Mouse (Mus musculus) urinary bladder, adult 18-20 months (tissue): ENCODE measurements around the gene Rab12.

Source experiments
- DNase-seq, 2 experiments: peaks; one replicate each; pipeline ENCODE4 v3.0.0; 2022; ENCODE audit warnings: low spot score in 2 of 2, mixed read lengths in 2 of 2

Rab12 gene

DNA sequence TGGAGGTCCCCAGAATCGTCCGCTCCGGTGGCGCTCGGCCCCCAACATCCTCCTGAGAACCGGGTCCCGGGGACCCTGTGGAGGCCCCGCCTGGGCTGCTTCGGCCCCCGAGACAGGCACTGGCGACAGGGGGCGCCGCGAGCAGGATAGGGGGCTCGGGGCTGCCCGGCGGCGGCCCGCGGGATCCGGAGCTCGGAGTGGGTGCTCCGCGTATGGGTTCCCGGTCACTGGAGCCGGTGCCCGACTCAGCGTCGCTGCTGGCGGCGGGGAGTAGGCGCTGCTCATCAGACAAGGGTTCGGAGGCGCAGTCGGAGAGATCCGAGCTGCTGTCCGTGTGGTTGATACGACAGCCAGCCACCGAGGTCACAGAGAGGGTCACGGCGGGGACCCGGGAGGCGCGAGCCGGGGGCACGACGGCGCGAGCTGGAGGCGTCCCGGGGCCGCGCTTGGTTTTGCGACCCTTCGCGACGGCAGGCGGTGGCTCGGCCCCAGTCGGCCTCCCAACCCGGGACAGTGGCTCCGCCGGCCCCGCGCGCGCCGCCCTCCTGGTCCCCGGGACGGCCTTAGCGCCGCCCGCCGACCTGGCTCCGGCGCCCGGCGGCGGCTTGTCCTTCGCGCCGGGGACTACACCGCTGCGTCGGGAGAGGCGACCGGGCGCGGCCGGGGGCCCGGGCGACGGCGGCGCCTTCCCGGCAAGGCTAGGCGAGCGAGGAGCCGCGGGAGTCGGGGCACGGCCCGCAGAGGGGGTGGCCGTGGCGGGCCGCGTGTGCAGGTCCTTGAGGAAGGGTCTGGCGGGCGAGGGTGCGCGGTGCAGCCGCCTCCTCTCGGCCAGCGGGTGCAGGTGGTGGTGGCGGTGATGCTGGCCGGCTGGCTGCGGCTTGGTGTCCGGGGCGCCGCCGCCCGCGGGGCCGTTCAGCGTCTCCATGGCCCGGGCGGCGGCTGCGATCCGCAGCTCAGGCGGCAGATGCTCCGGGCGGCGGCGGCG, 70.8 kb downstream of the Rab12 start:
- peak; percentile 18 to 66 for DNase-seq

DNA sequence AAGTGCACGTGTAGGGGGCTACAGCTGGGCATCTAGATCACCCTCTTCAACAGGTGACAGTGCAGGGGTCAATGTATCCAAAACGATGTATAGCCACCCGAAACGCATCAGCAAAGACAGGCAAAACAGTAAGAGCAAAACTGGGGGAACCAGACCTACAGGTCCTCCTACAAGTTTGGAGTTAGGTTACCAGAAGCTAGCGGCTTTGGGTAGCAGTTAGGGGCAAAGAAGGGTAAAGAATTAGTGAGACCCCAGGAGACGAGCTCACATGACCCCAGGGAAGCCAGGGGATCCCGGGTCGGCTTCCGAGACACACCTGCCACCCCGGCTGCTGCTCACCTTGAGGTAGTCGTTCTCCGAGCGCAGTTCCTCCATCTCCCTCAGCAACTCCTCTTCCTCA, 71.6 kb downstream of the Rab12 start:
- DNase-seq: peak in 1 of 2 experiments; percentile 7

DNA sequence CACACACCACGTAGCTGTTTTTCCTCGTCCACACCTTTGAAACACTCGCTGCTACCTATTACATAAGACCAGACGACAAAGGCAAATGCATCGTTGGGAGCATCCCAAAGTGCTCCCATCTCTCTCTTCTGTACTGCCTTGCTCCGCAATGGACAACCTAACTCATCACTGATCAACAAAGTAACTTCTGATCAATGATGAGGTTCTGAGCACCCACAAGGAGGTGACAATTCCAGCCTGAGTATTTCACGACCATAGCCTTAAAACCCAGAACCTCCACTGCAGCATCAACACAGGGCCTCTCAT, 72.6 kb downstream of the Rab12 start:
- DNase-seq: no peak

DNA sequence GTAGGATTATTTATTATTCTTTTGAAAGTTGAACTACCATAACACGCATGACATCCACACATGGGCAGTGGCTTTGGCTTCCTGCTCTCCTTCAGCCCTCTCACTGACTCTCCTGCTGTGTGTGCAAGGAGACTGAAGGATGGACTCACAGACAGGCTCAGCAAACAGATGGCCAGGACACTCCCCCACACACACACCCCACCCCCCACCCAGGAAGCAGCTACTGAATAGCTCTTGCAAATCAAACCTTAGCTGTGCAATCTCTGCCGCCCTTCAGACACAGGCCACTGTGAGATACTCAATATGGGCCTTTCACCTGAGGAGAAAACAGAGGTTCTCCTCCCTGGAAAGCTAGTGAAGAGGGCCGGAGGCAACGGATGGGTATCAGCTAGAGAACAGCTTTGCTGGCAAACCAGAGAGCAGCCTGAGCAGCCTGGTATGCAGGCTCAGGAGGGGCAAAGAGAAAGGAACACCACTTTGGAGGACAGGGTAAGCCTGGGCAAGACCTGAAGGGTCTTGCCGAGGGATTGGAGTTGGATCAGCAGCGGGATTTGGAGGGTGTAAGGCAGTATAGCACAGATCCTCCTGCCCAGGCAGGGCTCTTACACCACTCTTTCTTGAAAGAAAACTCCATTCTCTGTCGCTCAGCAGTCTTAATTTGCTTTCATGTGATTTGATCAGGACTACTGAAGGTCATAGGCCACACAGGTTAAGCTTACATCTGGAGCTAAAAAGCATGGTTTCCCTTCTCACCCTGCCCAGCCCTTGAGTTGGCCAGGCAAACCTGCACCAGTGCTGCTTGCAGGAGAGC, 73.1 kb downstream of the Rab12 start:
- DNase-seq: no peak
